Mouse (Mus musculus): ENCODE data around the gene Cnih3.

DNA sequence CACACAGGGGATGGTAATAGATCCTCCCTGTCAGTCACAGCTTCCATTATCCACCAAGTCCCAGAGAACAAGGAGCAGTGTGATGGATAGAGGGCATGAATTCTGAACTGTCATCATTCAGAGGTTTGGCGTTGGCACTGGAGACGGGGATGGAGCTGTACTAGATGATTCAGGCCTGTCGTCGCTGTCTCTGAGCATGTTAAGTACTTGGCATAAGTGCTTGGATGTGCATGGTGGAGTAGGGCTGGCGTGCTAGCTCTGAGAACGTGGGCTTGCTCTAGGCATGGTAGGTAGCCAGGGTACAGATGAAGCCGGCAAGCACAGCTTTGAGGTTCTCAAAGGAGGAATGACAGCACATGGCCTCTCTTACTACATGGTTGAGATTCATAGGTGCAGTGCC, 95.6 kb downstream of the Cnih3 start:
- TF ChIP-seq CTCF (IDR thresholded peaks at IDR 0.05; ENCODE audit: low read depth, low read length): no peak
- TF ChIP-seq GATA1 (IDR thresholded peaks at IDR 0.05; ENCODE audit: borderline replicate concordance, low read length): no peak
- no peak for TF ChIP-seq TAL1 (conservative IDR thresholded peaks at IDR 0.05; ENCODE audit: low read depth, low read length)
- TF ChIP-seq POLR2AphosphoS5 (IDR thresholded peaks at IDR 0.05; ENCODE audit: insufficient replicate concordance, low read depth, low read length): no peak
- no peak for TF ChIP-seq GATA2 (IDR thresholded peaks at IDR 0.05; ENCODE audit: borderline replicate concordance, low read depth, low read length)

Measured in G1E (cell line).